Mouse (Mus musculus) kidney, adult 2 months (tissue): Measurements from ENCODE around the gene Zfr2.

Experiments
- CTCF ChIP-seq: fragments of 200-500 bp; conservative IDR thresholded peaks from 2 replicates; pipeline ENCODE4 v1.5.1; 2011; ENCODE audit warnings: low read depth, mild to moderate bottlenecking, control low read depth, low read length, moderate library complexity, mixed read lengths; ENCODE audit not compliant: insufficient read depth, insufficient read length
- POLR2A ChIP-seq: fragments of 200-500 bp; IDR thresholded peaks from one replicate; pipeline ENCODE4 v1.6.1; 2011; ENCODE audit warnings: low read depth, low read length, control low read depth

DNA sequence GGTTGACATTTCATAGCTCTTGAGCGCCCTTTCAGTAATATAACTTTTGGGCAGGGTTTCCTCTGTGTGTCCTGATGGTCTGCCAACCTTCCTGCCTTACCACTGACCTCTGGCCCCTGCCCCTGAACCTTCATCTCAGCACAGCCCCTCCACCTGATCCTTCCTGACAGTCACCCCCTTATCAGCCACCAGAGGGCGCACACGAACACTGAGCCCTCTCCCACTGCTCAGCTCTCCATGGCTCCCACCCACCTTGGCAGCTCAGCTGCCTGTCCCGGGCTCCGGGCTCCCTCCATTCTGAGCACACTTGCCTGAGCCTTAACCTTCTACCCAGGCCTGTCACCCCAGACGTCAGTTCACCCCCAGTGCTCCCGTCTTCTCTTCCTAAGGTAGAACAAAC is 56.3 kb downstream of the Zfr2 start:
- TF ChIP-seq POLR2A (no peak), CTCF (peak; percentile 88)
